Mouse (Mus musculus): Measurements from ENCODE around the gene Asb18. TPM values are rescaled to one million over a fixed set of nuclear protein-coding genes. Genes with fewer than 3 reads are reported as not detected.

The Asb18 gene
- polyA plus RNA-seq, 1 experiment from 2014 or later: 0.20 TPM

- Histone ChIP-seq H3K9me3 (ENCODE audit: control insufficient read depth, low read length) (no peaks in the 10 kb centered on the region), H3K4me3 (ENCODE audit: low read depth, low read length) (peak overlapping the region; percentile 66), H3K27me3 (ENCODE audit: control insufficient read depth, insufficient read depth, low read length) (peaks cover 41% of the 10 kb centered on the region), H3K36me3 (ENCODE audit: control insufficient read depth, insufficient read depth, low read length) (no peaks in the 10 kb centered on the region), H3K4me2 (ENCODE audit: low read depth) (peak overlapping the region; percentile 99), H3K4me1 (ENCODE audit: control insufficient read depth, insufficient read depth, low read length) (peaks cover 23% of the 10 kb centered on the region), H3K9ac (ENCODE audit: low read length) (peak overlapping the region; percentile 61), H3K27ac (ENCODE audit: low read depth, low read length) (no peak overlapping the region)
- ATAC-seq (ENCODE audit: insufficient read depth, low FRiP score, low TSS enrichment): peak; percentile 39; the same call in 1 of the 2 replicates
- under 1% methylated on average over 77 of the region's 95 CpGs for WGBS
- DNase-seq (ENCODE audit: low spot score): peak; percentile 56
These were observed 46.2 kb downstream of the Asb18 start for GRCm38 (mm10) chr1:89968111-89968851.

- DNase-seq (ENCODE audit: low spot score): no peak
These were observed 46.9 kb downstream of the Asb18 start for GRCm38 (mm10) chr1:89967585-89967984.

GRCm38 (mm10) chr1:89964426-89964825 is 50.0 kb downstream of the Asb18 start:
- Histone ChIP-seq H3K4me3 (ENCODE audit: low read depth, low read length) (no peak overlapping the region), H3K27ac (ENCODE audit: low read depth, low read length) (0 out of 2 replicates have a peak overlapping the region, but pooled peaks have one; percentile 27), H3K9me3 (ENCODE audit: control insufficient read depth, low read length) (no peaks in the 10 kb centered on the region), H3K9ac (ENCODE audit: low read length) (no peak overlapping the region), H3K36me3 (ENCODE audit: control insufficient read depth, insufficient read depth, low read length) (no peaks in the 10 kb centered on the region), H3K4me1 (ENCODE audit: control insufficient read depth, insufficient read depth, low read length) (peaks cover 33% of the 10 kb centered on the region), H3K4me2 (ENCODE audit: low read depth) (no peak overlapping the region), H3K27me3 (ENCODE audit: control insufficient read depth, insufficient read depth, low read length) (peaks cover 25% of the 10 kb centered on the region)
- ATAC-seq (ENCODE audit: insufficient read depth, low FRiP score, low TSS enrichment) (peak; percentile 54), DNase-seq (ENCODE audit: low spot score) (peak; percentile 52)
- 32% methylated on average over 12 of the region's 12 CpGs for WGBS

More at GRCm38 (mm10) chr1:89967585-89967984, 46.9 kb downstream of the Asb18 start:
- peak overlapping the region; percentile 66 for H3K4me3 ChIP-seq (ENCODE audit: low read depth, low read length)
- no peak for ATAC-seq (ENCODE audit: insufficient read depth, low FRiP score, low TSS enrichment)
- H3K4me2 ChIP-seq (ENCODE audit: low read depth): peak overlapping the region; percentile 99
- peaks cover 23% of the 10 kb centered on the region for H3K4me1 ChIP-seq (ENCODE audit: control insufficient read depth, insufficient read depth, low read length)
- H3K9ac ChIP-seq (ENCODE audit: low read length): no peak overlapping the region
- H3K27ac ChIP-seq (ENCODE audit: low read depth, low read length): no peak overlapping the region
- H3K36me3 ChIP-seq (ENCODE audit: control insufficient read depth, insufficient read depth, low read length): no peaks in the 10 kb centered on the region
- WGBS: 15% methylated on average over 9 of the region's 9 CpGs
- H3K27me3 ChIP-seq (ENCODE audit: control insufficient read depth, insufficient read depth, low read length): peaks cover 41% of the 10 kb centered on the region
- H3K9me3 ChIP-seq (ENCODE audit: control insufficient read depth, low read length): no peaks in the 10 kb centered on the region

GRCm38 (mm10) chr1:89963296-89963695 is 51.2 kb downstream of the Asb18 start:
- Histone ChIP-seq H3K27ac (ENCODE audit: low read depth, low read length) (no peak overlapping the region), H3K9ac (ENCODE audit: low read length) (no peak overlapping the region), H3K4me3 (ENCODE audit: low read depth, low read length) (no peak overlapping the region), H3K9me3 (ENCODE audit: control insufficient read depth, low read length) (no peaks in the 10 kb centered on the region), H3K4me1 (ENCODE audit: control insufficient read depth, insufficient read depth, low read length) (peaks cover 28% of the 10 kb centered on the region), H3K36me3 (ENCODE audit: control insufficient read depth, insufficient read depth, low read length) (no peaks in the 10 kb centered on the region), H3K27me3 (ENCODE audit: control insufficient read depth, insufficient read depth, low read length) (peaks cover 13% of the 10 kb centered on the region), H3K4me2 (ENCODE audit: low read depth) (no peak overlapping the region)
- no peak for ATAC-seq (ENCODE audit: insufficient read depth, low FRiP score, low TSS enrichment)
- DNase-seq (ENCODE audit: low spot score): no peak
- 90% methylated on average over 2 of the region's 2 CpGs for WGBS

- H3K4me2 ChIP-seq (ENCODE audit: low read depth): peak overlapping the region; percentile 9; the same call in 1 of the 2 replicates
- WGBS: 6% methylated on average over 13 of the region's 13 CpGs
- peaks cover 28% of the 10 kb centered on the region for H3K4me1 ChIP-seq (ENCODE audit: control insufficient read depth, insufficient read depth, low read length)
- H3K27me3 ChIP-seq (ENCODE audit: control insufficient read depth, insufficient read depth, low read length): peaks cover 1% of the 10 kb centered on the region
- DNase-seq (ENCODE audit: low spot score) (peak; percentile 67), ATAC-seq (ENCODE audit: insufficient read depth, low FRiP score, low TSS enrichment) (peak; percentile 67)
- peak overlapping the region; percentile 56; the same call in 1 of the 2 replicates for H3K27ac ChIP-seq (ENCODE audit: low read depth, low read length)
- H3K36me3 ChIP-seq (ENCODE audit: control insufficient read depth, insufficient read depth, low read length): no peaks in the 10 kb centered on the region
- H3K9me3 ChIP-seq (ENCODE audit: control insufficient read depth, low read length): no peaks in the 10 kb centered on the region
- H3K4me3 ChIP-seq (ENCODE audit: low read depth, low read length): no peak overlapping the region
- H3K9ac ChIP-seq (ENCODE audit: low read length): peak overlapping the region; percentile 10; the same call in 1 of the 2 replicates
These were observed 52.4 kb downstream of the Asb18 start for GRCm38 (mm10) chr1:89962092-89962491.

- no peak for DNase-seq (ENCODE audit: low spot score)
- peaks cover 19% of the 10 kb centered on the region for H3K4me1 ChIP-seq (ENCODE audit: control insufficient read depth, insufficient read depth, low read length)
- WGBS: 87% methylated on average over 4 of the region's 4 CpGs
These were observed 55.1 kb downstream of the Asb18 start for GRCm38 (mm10) chr1:89959393-89959792.

GRCm38 (mm10) chr1:89943202-89943601 is 71.3 kb downstream of the Asb18 start:
- DNase-seq (ENCODE audit: low spot score): peak; percentile 86
- Histone ChIP-seq H3K27ac (ENCODE audit: low read depth, low read length) (no peak overlapping the region), H3K9ac (ENCODE audit: low read length) (no peak overlapping the region), H3K27me3 (ENCODE audit: control insufficient read depth, insufficient read depth, low read length) (peaks cover 7% of the 10 kb centered on the region), H3K9me3 (ENCODE audit: control insufficient read depth, low read length) (no peaks in the 10 kb centered on the region), H3K4me2 (ENCODE audit: low read depth) (peak overlapping the region; percentile 70), H3K36me3 (ENCODE audit: control insufficient read depth, insufficient read depth, low read length) (no peaks in the 10 kb centered on the region), H3K4me1 (ENCODE audit: control insufficient read depth, insufficient read depth, low read length) (peaks cover 10% of the 10 kb centered on the region; the same call in 1 of the 2 replicates), H3K4me3 (ENCODE audit: low read depth, low read length) (no peak overlapping the region)
- no peak; the same call in 1 of the 2 replicates for ATAC-seq (ENCODE audit: insufficient read depth, low FRiP score, low TSS enrichment)
- WGBS: 3% methylated on average over 16 of the region's 16 CpGs

More at GRCm38 (mm10) chr1:89959393-89959792, 55.1 kb downstream of the Asb18 start:
- Histone ChIP-seq H3K4me2 (ENCODE audit: low read depth) (no peak overlapping the region), H3K27ac (ENCODE audit: low read depth, low read length) (no peak overlapping the region), H3K27me3 (ENCODE audit: control insufficient read depth, insufficient read depth, low read length) (no peaks in the 10 kb centered on the region), H3K4me3 (ENCODE audit: low read depth, low read length) (no peak overlapping the region), H3K36me3 (ENCODE audit: control insufficient read depth, insufficient read depth, low read length) (no peaks in the 10 kb centered on the region), H3K9me3 (ENCODE audit: control insufficient read depth, low read length) (no peaks in the 10 kb centered on the region), H3K9ac (ENCODE audit: low read length) (no peak overlapping the region)
- no peak for ATAC-seq (ENCODE audit: insufficient read depth, low FRiP score, low TSS enrichment)

GRCm38 (mm10) chr1:89942395-89942976 is 72.0 kb downstream of the Asb18 start:
- Histone ChIP-seq H3K9me3 (ENCODE audit: control insufficient read depth, low read length) (no peaks in the 10 kb centered on the region), H3K27me3 (ENCODE audit: control insufficient read depth, insufficient read depth, low read length) (peaks cover 12% of the 10 kb centered on the region), H3K9ac (ENCODE audit: low read length) (no peak overlapping the region; the same call in 1 of the 2 replicates), H3K4me1 (ENCODE audit: control insufficient read depth, insufficient read depth, low read length) (peaks cover 10% of the 10 kb centered on the region; the same call in 1 of the 2 replicates), H3K4me3 (ENCODE audit: low read depth, low read length) (peak overlapping the region; percentile 35), H3K4me2 (ENCODE audit: low read depth) (peak overlapping the region; percentile 70), H3K27ac (ENCODE audit: low read depth, low read length) (no peak overlapping the region), H3K36me3 (ENCODE audit: control insufficient read depth, insufficient read depth, low read length) (no peaks in the 10 kb centered on the region)
- WGBS: 1% methylated on average over 15 of the region's 15 CpGs
- DNase-seq (ENCODE audit: low spot score) (no peak), ATAC-seq (ENCODE audit: insufficient read depth, low FRiP score, low TSS enrichment) (no peak)
